Mouse (Mus musculus): ENCODE measurements around the gene Rps27rt. TPM values are rescaled to one million over a fixed set of nuclear protein-coding genes. Genes with fewer than 3 reads are reported as not detected.

Rps27rt gene
- total RNA-seq, 2 experiments from 2014 or later = 27.0 to 96.3 TPM

GRCm38 (mm10) chr9:114933037-114933722 is 49.4 kb downstream of the Rps27rt start:
- ATAC-seq (replicated peaks; ENCODE audit: low FRiP score, poor library complexity, severe bottlenecking) = no peak

- ATAC-seq (replicated peaks; ENCODE audit: low FRiP score, poor library complexity, severe bottlenecking) = no peak
Measured at GRCm38 (mm10) chr9:114932607-114933006, 49.9 kb downstream of the Rps27rt start.

Other genes starting within 250 kb of the Rps27rt start
- gene Cmtm7, start 200.9 kb downstream of the Rps27rt start, total RNA-seq (2015; ENCODE audit: low replicate concordance) = 62.7 and 84.2 TPM in 2 replicates
- gene Cmtm7, start 200.9 kb downstream of the Rps27rt start, total RNA-seq (2017; ENCODE audit: low replicate concordance) = 59.2 and 111 TPM in 2 replicates
- not detected in 2 replicates for gene Cmtm8, start 138.6 kb downstream of the Rps27rt start, total RNA-seq (2015; ENCODE audit: low replicate concordance)
- 0.17 TPM in 1 of 2 replicates, not detected in the other for gene Cmtm8, start 138.6 kb downstream of the Rps27rt start, total RNA-seq (2017; ENCODE audit: low replicate concordance)
- gene Gpd1l, start 48.8 kb downstream of the Rps27rt start, total RNA-seq (2015; ENCODE audit: low replicate concordance) = 8.5 and 10.4 TPM in 2 replicates
- 7.5 and 7.7 TPM in 2 replicates for gene Gpd1l, start 48.8 kb downstream of the Rps27rt start, total RNA-seq (2017; ENCODE audit: low replicate concordance)
- not detected in 2 replicates for gene Osbpl10, start 4.2 kb downstream of the Rps27rt start, total RNA-seq (2015; ENCODE audit: low replicate concordance)
- gene Osbpl10, start 4.2 kb downstream of the Rps27rt start, total RNA-seq (2017; ENCODE audit: low replicate concordance) = not detected in 2 replicates

Measured in erythroblast, adult 5-6 weeks (primary cell).